Mouse (Mus musculus): ENCODE measurements around the gene Ttc38. TPM values are rescaled to one million over a fixed set of nuclear protein-coding genes. Genes with fewer than 3 reads are reported as not detected.
A peak's percentile ranks its signal among the peaks of the same experiment; 100 is the strongest.

Ttc38 gene
- polyA plus RNA-seq, 1 experiment from 2014 or later = 8.6 TPM

DNA sequence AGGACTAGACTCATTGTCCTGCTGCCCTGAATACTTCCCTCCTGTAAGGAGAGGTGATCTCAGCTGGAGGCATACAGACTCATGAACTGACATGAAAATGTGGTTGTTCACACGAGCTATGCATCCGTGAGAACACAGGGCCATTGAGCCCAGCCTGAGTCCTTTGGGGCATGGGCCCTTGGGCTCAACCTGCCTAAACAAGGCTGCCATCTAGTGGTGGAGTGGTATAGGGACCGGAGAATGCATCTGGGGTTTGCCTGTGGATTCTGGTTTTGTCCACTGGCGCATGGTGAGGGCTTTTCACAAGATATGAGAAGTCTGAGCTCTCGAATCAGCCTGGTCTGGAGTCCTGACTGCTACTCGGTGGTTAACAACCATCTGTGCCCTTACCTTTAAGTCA lies 35.6 kb downstream of the Ttc38 start:
- TF ChIP-seq CTCF (IDR thresholded peaks at IDR 0.05; ENCODE audit: low read depth) = peak; percentile 97
- WGBS = 38% methylated on average over 6 of the region's 6 CpGs
- H3K27me3 ChIP-seq (replicated peaks; ENCODE audit: control insufficient read depth, insufficient read depth, low read length) = no peaks in the 10 kb centered on the region
- H3K9me3 ChIP-seq (ENCODE audit: control insufficient read depth) = no peaks in the 10 kb centered on the region
- H3K4me2 ChIP-seq (replicated peaks; ENCODE audit: low read depth) = no peak overlapping the region
- H3K36me3 ChIP-seq (ENCODE audit: control insufficient read depth, insufficient read depth) = peaks cover 79% of the 10 kb centered on the region
- ATAC-seq = peak; percentile 53; the same call in 1 of the 2 replicates
- no peak overlapping the region for H3K4me3 ChIP-seq (ENCODE audit: low read depth, low read length)
- no peaks in the 10 kb centered on the region for H3K4me1 ChIP-seq (replicated peaks; ENCODE audit: control insufficient read depth, insufficient read depth, low read length)
- H3K9ac ChIP-seq (ENCODE audit: low read depth, low read length) = no peak overlapping the region
- H3K27ac ChIP-seq (ENCODE audit: low read depth, low read length) = no peak overlapping the region

DNA sequence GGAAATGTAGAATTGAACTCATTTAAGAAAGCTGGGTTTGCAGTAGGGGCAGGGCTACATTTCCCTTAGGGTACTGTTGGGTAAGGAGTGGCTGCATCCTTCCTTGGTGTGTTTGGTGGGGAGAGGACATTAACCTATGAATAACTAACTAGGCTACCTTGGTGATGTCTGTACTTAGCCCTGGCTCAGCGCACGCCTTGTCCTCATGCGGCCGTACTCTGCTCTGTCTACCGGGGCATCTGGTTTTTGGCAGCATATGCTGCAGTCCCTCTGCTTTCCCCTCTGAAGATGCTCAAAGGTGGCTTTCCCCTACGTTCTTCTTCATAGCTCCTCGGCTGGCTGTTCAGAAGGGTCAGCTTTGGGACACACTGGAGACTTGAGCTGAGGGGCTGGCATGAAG lies 45.2 kb downstream of the Ttc38 start:
- no peak overlapping the region for H3K4me3 ChIP-seq (ENCODE audit: low read depth, low read length)
- H3K4me2 ChIP-seq (replicated peaks; ENCODE audit: low read depth) = no peak overlapping the region
- H3K27me3 ChIP-seq (replicated peaks; ENCODE audit: control insufficient read depth, insufficient read depth, low read length) = no peaks in the 10 kb centered on the region
- 93% methylated on average over 7 of the region's 7 CpGs for WGBS
- no peaks in the 10 kb centered on the region for H3K9me3 ChIP-seq (ENCODE audit: control insufficient read depth)
- TF ChIP-seq CTCF (IDR thresholded peaks at IDR 0.05; ENCODE audit: low read depth) = no peak
- H3K4me1 ChIP-seq (replicated peaks; ENCODE audit: control insufficient read depth, insufficient read depth, low read length) = peaks cover 6% of the 10 kb centered on the region; the same call in 1 of the 2 replicates
- H3K9ac ChIP-seq (ENCODE audit: low read depth, low read length) = no peak overlapping the region
- H3K36me3 ChIP-seq (ENCODE audit: control insufficient read depth, insufficient read depth) = peaks cover 37% of the 10 kb centered on the region
- no peak for ATAC-seq
- no peak overlapping the region for H3K27ac ChIP-seq (ENCODE audit: low read depth, low read length)

DNA sequence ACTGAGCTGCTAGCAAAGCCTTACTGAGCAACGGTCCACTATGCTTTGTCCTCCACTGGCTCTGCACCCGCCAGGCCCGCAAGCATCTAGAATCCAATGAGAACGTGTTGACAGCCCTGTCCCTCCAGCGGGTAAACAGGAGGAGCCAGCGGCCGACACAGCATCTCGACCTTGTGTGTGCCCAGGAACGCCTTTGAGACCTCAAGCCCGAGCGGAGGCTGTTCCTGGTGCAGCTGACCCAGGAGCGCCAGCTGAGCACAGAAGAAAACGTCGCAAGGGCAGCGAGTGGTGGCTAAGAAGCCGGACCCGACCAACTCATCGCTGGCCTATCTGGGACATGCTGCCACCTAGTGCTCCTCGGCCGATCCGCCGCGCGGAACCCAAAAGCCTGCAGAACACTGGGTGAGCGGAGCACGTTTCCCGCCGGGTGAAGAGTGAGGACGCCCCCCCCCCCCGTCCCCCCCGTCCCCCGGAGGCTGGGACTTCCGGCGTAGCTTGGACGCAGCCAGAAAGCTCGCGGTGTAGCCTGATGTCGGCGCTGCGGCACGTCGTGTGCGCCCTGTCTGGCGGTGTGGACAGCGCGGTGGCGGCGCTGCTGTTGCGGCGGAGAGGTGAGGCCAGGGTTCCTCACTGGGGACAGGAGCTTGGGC lies 46.9 kb downstream of the Ttc38 start, which contains the start of gene Trmu:
Gene Trmu, plus strand, starts transcription at position 465 of the 650 bp plus-strand sequence.
- TF ChIP-seq CTCF (IDR thresholded peaks at IDR 0.05; ENCODE audit: low read depth) = peak; percentile 82
- peak within 1 kb of the TSS; percentile 80 for H3K4me3 ChIP-seq (ENCODE audit: low read depth, low read length)
- peak within 1 kb of the TSS; percentile 80 for H3K9ac ChIP-seq (ENCODE audit: low read depth, low read length)
- WGBS = 1% methylated on average over 49 of the region's 50 CpGs
- no peaks in the 10 kb centered on the region for H3K9me3 ChIP-seq (ENCODE audit: control insufficient read depth)
- peaks cover 39% of the 10 kb centered on the region for H3K36me3 ChIP-seq (ENCODE audit: control insufficient read depth, insufficient read depth)
- H3K27me3 ChIP-seq (replicated peaks; ENCODE audit: control insufficient read depth, insufficient read depth, low read length) = no peaks in the 10 kb centered on the region
- peak within 1 kb of the TSS; percentile 91 for H3K4me2 ChIP-seq (replicated peaks; ENCODE audit: low read depth)
- peaks cover 6% of the 10 kb centered on the region; the same call in 1 of the 2 replicates for H3K4me1 ChIP-seq (replicated peaks; ENCODE audit: control insufficient read depth, insufficient read depth, low read length)
- H3K27ac ChIP-seq (ENCODE audit: low read depth, low read length) = peak within 1 kb of the TSS; percentile 68
- peak; percentile 96 for ATAC-seq

DNA sequence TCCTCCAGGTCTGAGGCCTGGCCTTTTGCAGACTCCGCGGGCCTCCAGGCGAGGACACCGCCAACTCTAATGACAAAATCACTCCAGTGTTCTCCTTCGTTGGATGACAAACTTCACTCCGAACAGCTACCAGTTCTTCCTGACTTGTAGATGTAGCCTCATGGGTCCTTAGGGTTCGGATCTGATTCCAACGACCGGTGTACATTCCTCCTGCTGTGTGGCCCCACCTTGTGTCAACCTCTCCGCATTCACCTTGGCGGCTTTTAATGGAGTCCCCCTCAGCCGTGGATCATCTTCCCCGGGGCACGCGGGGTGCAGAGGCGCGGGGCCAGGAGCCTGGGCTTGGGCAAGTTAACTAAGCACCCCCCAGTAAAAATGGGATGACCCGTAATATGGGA lies 47.4 kb downstream of the Ttc38 start:
- peak overlapping the region; percentile 80 for H3K9ac ChIP-seq (ENCODE audit: low read depth, low read length)
- under 1% methylated on average over 18 of the region's 18 CpGs for WGBS
- peaks cover 40% of the 10 kb centered on the region for H3K36me3 ChIP-seq (ENCODE audit: control insufficient read depth, insufficient read depth)
- H3K27ac ChIP-seq (ENCODE audit: low read depth, low read length) = peak overlapping the region; percentile 68
- no peaks in the 10 kb centered on the region for H3K27me3 ChIP-seq (replicated peaks; ENCODE audit: control insufficient read depth, insufficient read depth, low read length)
- no peaks in the 10 kb centered on the region for H3K9me3 ChIP-seq (ENCODE audit: control insufficient read depth)
- peaks cover 6% of the 10 kb centered on the region; the same call in 1 of the 2 replicates for H3K4me1 ChIP-seq (replicated peaks; ENCODE audit: control insufficient read depth, insufficient read depth, low read length)
- H3K4me2 ChIP-seq (replicated peaks; ENCODE audit: low read depth) = peak overlapping the region; percentile 91
- TF ChIP-seq CTCF (IDR thresholded peaks at IDR 0.05; ENCODE audit: low read depth) = no peak
- H3K4me3 ChIP-seq (ENCODE audit: low read depth, low read length) = peak overlapping the region; percentile 80
- peak; percentile 46 for ATAC-seq

DNA sequence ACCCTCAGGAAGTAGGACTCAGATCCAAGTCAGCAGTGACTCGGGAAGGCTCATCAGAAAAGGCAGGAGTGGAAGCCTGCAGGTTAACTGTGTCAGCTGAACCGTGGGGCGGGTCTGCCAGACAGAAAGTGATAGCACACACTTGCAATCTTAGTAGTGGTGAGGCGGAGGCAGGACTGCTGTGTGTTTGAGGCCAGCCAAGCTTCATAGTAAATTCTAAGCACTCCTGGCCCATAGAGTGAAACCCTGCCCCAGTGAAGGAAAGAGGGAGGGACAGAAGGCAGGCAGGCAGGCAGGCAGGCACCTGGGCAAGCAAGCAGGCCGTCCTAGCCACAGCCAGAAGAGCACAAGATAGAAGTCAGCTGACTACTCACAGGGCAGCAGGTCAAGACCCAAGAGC lies 53.5 kb downstream of the Ttc38 start:
- Histone ChIP-seq H3K9ac (ENCODE audit: low read depth, low read length) (no peak overlapping the region), H3K9me3 (ENCODE audit: control insufficient read depth) (no peaks in the 10 kb centered on the region), H3K36me3 (ENCODE audit: control insufficient read depth, insufficient read depth) (peaks cover 57% of the 10 kb centered on the region), H3K27ac (ENCODE audit: low read depth, low read length) (no peak overlapping the region; the same call in 1 of the 2 replicates), H3K4me3 (ENCODE audit: low read depth, low read length) (no peak overlapping the region), H3K4me2 (replicated peaks; ENCODE audit: low read depth) (no peak overlapping the region), H3K4me1 (replicated peaks; ENCODE audit: control insufficient read depth, insufficient read depth, low read length) (no peaks in the 10 kb centered on the region), H3K27me3 (replicated peaks; ENCODE audit: control insufficient read depth, insufficient read depth, low read length) (no peaks in the 10 kb centered on the region)
- peak; percentile 41; the same call in 1 of the 2 replicates for ATAC-seq
- WGBS = 72% methylated on average over 5 of the region's 5 CpGs
- TF ChIP-seq CTCF (IDR thresholded peaks at IDR 0.05; ENCODE audit: low read depth) = no peak

DNA sequence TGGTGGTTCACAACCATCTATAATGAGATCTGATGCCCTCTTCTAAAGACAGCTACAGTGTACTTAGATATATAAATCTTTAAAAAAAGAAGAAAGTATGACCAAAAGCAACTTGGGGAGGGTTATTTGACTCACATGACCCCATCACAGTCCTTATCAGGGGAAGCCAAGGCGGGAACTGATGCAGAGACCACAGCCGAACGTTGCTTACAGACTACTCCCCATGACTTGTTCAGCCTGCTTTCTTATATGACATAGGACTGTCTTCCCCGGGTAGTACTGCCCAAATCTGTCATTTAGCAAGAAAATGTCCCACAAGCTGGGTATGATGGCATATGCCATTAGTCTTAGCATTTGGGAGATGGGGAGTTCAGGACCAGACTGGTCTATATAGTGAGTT lies 57.1 kb downstream of the Ttc38 start:
- no peaks in the 10 kb centered on the region for H3K27me3 ChIP-seq (replicated peaks; ENCODE audit: control insufficient read depth, insufficient read depth, low read length)
- no peak overlapping the region for H3K4me2 ChIP-seq (replicated peaks; ENCODE audit: low read depth)
- 87% methylated on average over 4 of the region's 4 CpGs for WGBS
- no peaks in the 10 kb centered on the region for H3K9me3 ChIP-seq (ENCODE audit: control insufficient read depth)
- TF ChIP-seq CTCF (IDR thresholded peaks at IDR 0.05; ENCODE audit: low read depth) = no peak
- peaks cover 71% of the 10 kb centered on the region for H3K36me3 ChIP-seq (ENCODE audit: control insufficient read depth, insufficient read depth)
- no peak overlapping the region for H3K9ac ChIP-seq (ENCODE audit: low read depth, low read length)
- no peaks in the 10 kb centered on the region for H3K4me1 ChIP-seq (replicated peaks; ENCODE audit: control insufficient read depth, insufficient read depth, low read length)
- no peak for ATAC-seq
- H3K27ac ChIP-seq (ENCODE audit: low read depth, low read length) = no peak overlapping the region
- H3K4me3 ChIP-seq (ENCODE audit: low read depth, low read length) = no peak overlapping the region
